Mouse (Mus musculus) mammary gland, adult 2 months (tissue): Measurements from ENCODE around the gene Hoxb8. TPM values are rescaled to one million over a fixed set of nuclear protein-coding genes. Genes with fewer than 3 reads are reported as not detected.

Source experiments
- polyA plus RNA-seq: library from polyadenylated mRNA; depleted of rRNA; stranded (reverse); fragments of >200 nt; gene quantifications from 2 replicates; pipeline ENCODE4 v1.2.3, GENCODE M21; 2012; ENCODE audit warnings: low replicate concordance; rRNA removed

Hoxb8 gene
- 3.1 and 4.5 TPM in 2 replicates for polyA plus RNA-seq

GRCm38 (mm10) chr11:96281855-96282570 lies at the start of gene Hoxb8:
TSS of gene Hoxb8 (plus strand) at chr11:96281905.

DNA sequence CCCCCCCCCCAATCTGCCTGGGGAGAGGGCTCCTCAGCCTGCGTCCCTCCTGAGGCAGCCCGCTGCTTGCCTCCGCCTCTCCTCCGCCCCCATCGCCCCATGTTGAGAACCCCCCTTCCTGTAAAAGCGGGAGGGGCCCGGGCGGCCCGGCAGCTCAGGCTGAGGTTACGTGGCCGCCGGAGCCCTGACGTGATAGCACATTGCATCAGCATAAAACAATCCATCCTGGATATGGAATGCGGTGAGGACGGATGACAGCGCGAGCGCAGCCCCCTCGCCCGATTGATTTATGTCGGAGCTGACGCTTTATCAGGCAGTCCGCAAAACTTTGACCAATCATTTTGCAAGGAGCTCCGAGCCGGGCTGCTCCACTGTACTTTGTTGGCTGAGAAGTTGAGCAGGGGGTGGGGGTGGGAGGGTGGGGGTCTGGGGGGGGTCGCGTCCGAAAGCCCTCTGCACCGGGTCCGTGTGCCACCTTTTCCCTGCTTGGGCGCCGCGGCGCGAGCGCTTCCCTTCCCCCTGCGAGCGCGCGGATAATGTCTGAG lies 10.6 kb upstream of the Hoxb8 start, which contains the start of gene Hoxb9:
TSS of gene Hoxb9 (plus strand) at position 462 of the 545 bp plus-strand sequence.

DNA sequence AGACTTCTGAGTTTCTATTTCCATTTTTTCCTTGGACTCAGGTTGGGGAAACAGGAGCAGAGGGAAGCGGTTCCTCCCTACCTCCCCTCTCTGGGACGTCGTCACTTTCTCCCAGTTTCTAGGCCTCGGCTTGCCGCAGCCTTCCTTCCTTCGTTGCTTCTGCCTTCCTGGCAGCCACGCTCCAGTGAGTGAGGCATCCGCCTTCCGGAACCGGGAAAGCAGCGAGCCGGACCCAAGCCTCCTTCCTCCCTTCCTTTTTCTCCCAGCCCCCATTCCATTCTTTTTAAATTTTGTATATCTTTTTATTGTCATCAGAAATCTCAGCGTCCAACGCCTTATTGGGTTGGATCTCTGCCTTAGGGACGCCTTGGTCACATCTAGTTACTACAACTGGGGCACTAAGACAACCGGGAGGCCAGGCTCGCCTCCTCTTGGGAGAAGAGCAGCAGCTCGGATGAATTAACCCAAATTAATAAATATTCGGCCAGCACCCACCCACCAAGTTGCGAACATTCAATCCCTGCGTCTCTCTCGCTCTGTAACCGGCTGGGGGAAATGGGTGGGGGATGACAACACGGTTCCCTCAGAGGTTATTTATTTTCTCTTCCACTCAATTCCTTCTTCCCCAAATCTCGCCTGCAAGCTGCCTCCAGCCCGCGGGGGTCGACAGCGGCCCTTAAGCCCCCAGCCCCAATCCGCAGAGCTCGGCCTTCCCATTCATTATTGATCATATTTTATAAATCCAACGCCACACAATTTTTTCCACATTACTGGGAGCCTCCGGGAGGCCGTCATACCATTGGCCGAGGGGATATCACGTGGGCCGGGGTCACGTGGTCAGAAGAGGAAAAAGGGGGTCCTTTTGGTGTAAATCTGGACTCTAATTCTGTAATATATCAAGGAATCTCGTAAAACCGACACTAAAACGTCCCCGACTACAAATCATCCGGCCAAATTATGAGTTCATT lies 4.3 kb downstream of the Hoxb8 start, which contains the start of gene Hoxb7:
TSS of gene Hoxb7 (plus strand) at position 853 of the 968 bp plus-strand sequence.

DNA sequence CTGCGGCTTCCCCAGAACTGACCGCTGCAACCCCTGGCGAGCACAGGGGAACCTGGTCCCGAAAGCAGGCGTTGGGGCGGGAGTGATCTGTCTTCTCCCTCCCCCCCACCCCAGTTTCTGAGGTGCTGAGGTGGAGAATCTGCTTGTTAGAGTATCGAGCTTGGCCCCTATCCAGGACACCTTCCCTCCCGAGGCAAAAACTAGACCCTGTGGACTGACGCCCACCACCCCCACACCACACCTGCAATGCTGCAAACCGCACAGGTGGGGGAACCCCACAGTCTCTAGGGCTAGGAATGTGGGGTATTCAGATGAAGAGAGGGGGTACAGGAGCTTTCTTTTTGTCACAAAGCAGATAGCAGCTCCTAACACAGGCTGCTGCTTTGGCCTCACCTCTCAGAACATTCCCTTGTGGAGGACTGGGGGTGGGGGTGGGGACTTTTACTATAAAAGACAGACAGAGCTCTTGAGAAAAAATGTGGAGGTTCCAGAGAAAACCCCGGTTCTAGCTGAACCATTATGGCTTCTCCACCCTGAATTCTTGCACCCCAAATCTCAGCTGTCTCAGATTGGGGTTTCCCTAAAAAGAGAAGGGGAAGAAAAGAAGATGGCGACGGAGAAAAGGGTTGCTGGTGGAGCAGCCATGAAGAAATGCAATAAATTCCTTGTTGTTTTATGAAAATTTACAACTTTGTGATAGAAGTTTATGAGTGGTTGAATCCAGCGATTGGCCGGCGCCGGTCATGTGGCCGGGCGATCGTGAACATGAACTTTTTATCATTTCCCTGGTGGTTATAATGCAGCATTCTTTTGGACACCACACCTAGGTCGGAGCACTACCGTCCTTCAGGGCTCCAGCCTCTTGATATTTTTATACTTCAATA lies 10.2 kb downstream of the Hoxb8 start, which contains the start of gene Hoxb6:
TSS of gene Hoxb6 (plus strand) at position 796 of the 884 bp plus-strand sequence.

DNA sequence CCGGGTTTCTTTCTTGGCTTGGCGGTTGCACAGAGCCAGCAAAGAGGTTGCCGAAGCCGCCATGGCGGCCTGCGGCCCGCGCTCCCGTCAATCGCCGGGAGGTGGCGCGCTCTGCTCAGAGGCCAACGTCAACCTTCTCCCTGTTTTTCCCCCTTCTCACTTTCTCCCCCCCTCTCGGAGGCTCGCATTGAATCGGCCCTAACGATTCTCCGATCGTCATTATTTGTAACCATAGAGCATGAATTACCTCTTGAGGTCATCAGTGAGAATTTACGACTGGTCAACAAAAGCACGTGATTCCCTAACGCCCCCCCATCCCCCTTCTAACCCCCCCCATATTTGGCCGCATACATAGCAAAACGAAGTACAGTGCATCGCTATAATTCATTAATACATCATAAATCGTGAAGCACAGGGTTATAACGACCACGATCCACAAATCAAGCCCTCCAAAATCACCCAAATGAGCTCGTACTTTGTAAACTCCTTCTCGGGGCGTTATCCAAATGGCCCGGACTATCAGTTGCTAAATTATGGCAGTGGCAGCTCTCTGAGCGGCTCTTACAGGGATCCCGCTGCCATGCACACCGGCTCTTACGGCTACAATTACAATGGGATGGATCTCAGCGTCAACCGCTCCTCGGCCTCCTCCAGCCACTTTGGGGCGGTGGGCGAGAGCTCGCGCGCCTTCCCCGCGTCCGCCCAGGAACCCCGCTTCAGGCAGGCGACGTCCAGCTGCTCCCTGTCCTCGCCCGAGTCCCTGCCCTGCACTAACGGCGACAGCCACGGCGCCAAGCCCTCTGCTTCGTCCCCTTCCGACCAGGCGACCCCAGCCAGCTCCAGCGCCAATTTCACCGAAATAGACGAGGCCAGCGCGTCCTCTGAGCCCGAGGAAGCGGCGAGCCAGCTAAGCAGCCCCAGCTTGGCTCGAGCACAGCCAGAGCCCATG lies 21.7 kb downstream of the Hoxb8 start, which contains the start of gene Hoxb5:
TSS of gene Hoxb5 (plus strand) at position 186 of the 949 bp plus-strand sequence.

DNA sequence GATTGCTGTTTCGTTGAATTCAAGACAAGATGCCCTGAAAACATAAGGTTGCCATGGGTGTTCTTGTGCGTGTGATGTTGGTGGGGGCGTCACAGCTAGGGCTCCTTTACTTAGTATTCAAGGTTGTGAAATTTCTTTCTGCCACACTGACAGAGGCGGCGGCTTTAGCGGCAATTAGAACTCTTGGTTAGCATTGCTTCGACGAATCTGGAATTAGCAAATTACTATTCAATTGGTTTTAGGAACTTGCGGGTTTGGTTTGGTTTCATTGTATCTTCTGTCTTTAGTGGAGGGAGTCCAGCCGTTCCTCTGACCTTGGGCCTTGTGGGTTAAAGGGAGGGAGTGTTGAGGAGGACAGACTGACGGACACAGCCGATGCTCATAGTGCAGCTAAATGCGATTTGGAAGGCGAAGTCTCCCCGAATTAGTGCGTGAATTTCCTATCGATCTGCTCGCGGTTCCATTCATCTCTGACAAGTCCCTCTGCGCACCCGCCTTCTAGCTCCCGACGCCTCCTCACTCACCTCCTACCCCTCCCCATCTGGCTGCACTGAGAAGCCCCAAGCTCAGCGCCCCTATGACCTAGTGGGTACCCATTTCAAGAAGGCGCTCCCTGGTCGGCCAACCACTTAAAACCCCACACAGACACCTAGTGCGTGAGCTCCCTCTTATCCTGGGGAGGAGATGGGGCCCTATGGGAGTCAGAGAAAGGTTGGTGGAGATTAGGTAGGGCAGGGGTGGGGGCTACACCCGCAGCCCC lies 36.1 kb downstream of the Hoxb8 start, which contains the start of gene Hoxb4:
TSS of gene Hoxb4 (plus strand) at position 660 of the 760 bp plus-strand sequence.

DNA sequence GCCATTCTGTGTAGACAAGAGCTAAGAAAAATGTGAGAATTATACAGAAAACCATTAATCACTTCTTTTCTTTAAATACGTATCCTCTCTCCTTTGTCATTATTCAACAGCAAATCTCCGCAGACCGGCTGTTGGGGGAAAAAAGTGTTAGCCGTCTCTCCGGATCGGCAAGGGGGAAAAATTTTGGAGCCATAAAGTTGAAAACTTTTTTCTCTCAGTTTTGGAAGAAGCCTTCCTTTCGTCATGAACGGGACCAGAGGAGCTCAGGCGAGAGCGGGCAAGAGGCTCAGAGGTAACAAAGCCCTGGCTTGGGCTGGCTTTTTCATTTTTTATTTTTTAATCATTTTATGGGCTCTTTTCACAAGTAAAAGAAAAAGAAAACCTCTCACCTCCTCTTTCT lies 41.4 kb downstream of the Hoxb8 start, which contains the start of gene Hoxb3:
TSS of gene Hoxb3 (plus strand) at position 173 of the 400 bp plus-strand sequence.

Other genes with a start within 250 kb of the Hoxb8 start
- 13.5 and 23.0 TPM in 2 replicates for gene Snf8, start 247.0 kb upstream of the Hoxb8 start, polyA plus RNA-seq
- gene Ube2z, start 216.5 kb upstream of the Hoxb8 start, polyA plus RNA-seq = 27.0 and 40.6 TPM in 2 replicates
- gene Atp5g1, start 206.2 kb upstream of the Hoxb8 start, polyA plus RNA-seq = 269 and 729 TPM in 2 replicates
- gene Calcoco2, start 169.9 kb upstream of the Hoxb8 start, polyA plus RNA-seq = not detected in 2 replicates
- gene Ttll6, start 148.1 kb upstream of the Hoxb8 start, polyA plus RNA-seq = 0.04 TPM in 1 of 2 replicates, not detected in the other
- not detected in 2 replicates for gene Hoxb13, start 87.6 kb upstream of the Hoxb8 start, polyA plus RNA-seq
- 0.74 and 1.1 TPM in 2 replicates for gene Hoxb9, start 10.4 kb upstream of the Hoxb8 start, polyA plus RNA-seq
- gene Hoxb7, start 4.7 kb downstream of the Hoxb8 start, polyA plus RNA-seq = 2.5 and 5.6 TPM in 2 replicates
- 13.0 and 22.2 TPM in 2 replicates for gene Hoxb6, start 10.6 kb downstream of the Hoxb8 start, polyA plus RNA-seq
- 3.9 and 7.2 TPM in 2 replicates for gene Hoxb5, start 21.4 kb downstream of the Hoxb8 start, polyA plus RNA-seq
- 4.5 and 10.8 TPM in 2 replicates for gene Hoxb4, start 36.4 kb downstream of the Hoxb8 start, polyA plus RNA-seq
- 7.2 and 19.4 TPM in 2 replicates for gene Hoxb3, start 41.4 kb downstream of the Hoxb8 start, polyA plus RNA-seq
- 9.5 and 23.2 TPM in 2 replicates for gene Hoxb2, start 68.6 kb downstream of the Hoxb8 start, polyA plus RNA-seq
- gene Hoxb1, start 83.8 kb downstream of the Hoxb8 start, polyA plus RNA-seq = not detected in 2 replicates
- gene Skap1, start 182.7 kb downstream of the Hoxb8 start, polyA plus RNA-seq = 15.8 and 27.3 TPM in 2 replicates